Mouse (Mus musculus): ENCODE results near the gene Zbtb7b.

GRCm38 (mm10) chr3:89418170-89418860 is 23.7 kb upstream of the Zbtb7b start, which contains the start of the genes Cks1b and Shc1:
- TF ChIP-seq REST (IDR thresholded peaks at IDR 0.05; ENCODE audit: insufficient read depth, insufficient read length) (no peak), MAX (IDR thresholded peaks at IDR 0.05; ENCODE audit: low read depth) (peak; percentile 85), POLR2A (IDR thresholded peaks at IDR 0.05; ENCODE audit: insufficient read length, low read depth) (peak; percentile 47), USF1 (IDR thresholded peaks at IDR 0.05; ENCODE audit: low read depth) (no peak), CEBPB (IDR thresholded peaks at IDR 0.05; ENCODE audit: insufficient read depth, poor library complexity, severe bottlenecking) (no peak)

Measured in myocyte (in vitro differentiated cells).